Mouse (Mus musculus) bone marrow macrophage, adult 2 months (primary cell): ENCODE measurements around the gene Gpsm1.

Source experiments
- CTCF ChIP-seq: IDR thresholded peaks from 2 replicates; pipeline ENCODE4 v1.5.1; 2012; ENCODE audit warnings: low read depth, mild to moderate bottlenecking, low read length, moderate library complexity
- POLR2A ChIP-seq: IDR thresholded peaks from 2 replicates; pipeline ENCODE4 v1.6.1; 2012; ENCODE audit warnings: mild to moderate bottlenecking, low read depth, low read length, borderline replicate concordance

DNA sequence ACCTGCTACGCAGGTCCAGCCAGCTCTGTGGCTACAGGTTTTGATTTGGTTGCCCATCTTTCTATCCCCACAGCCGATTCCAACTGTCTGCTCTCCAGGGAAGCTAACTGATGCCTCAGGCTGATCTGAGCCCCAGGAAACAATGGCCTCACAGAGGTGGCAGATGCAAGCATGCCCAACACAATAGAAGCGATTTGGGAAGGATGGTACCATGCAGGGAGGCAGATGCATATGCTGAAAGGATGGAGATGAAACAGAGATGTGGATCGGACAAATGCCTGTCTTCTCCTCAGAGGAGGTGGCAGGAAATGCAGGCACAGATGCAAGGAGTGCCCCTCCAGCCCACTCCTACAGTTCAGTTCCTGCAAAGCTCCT is 16.5 kb upstream of the Gpsm1 start:
- TF ChIP-seq POLR2A, result no peak
- no peak for TF ChIP-seq CTCF
